8 mouse cellular contexts compared by ENCODE assay signal in genomic region chr2:9889651-9890183, GRCm38 (mm10). TPM values are rescaled to one million over a fixed set of nuclear protein-coding genes. Genes with fewer than 3 reads are reported as not detected.
DNase-seq lines count a peak whose midpoint lies in the region; ATAC-seq and TF ChIP-seq lines count a peak whose summit lies in the region.

Gene Gata3 (minus strand): TSS chr2:9890034.

- peaks cover 16% of the 10 kb centered on the region for H3K4me1 ChIP-seq in heart, embryonic 13.5 days
- no peaks in the 10 kb centered on the region for H3K4me1 ChIP-seq in heart, adult 2 months (ENCODE audit: control insufficient read depth, insufficient read depth, low read length)
- H3K4me1 ChIP-seq in ES-E14 (ENCODE audit: control insufficient read depth in 2 of 2, insufficient read depth in 2 of 2, low read length in 2 of 2, poor library complexity in 1 of 2) = no peaks in the 10 kb centered on the region
- peaks cover 37% of the 10 kb centered on the region for H3K4me1 ChIP-seq in megakaryocyte, embryonic 14.5 days

- TF ChIP-seq EP300 in heart, adult 2 months (IDR thresholded peaks at IDR 0.05; ENCODE audit: insufficient read depth, low read depth, low read length) = no peak

- intact Hi-C loops in heart, adult 2 months (cut with DNase I) = no loop called here
- intact Hi-C loops in heart, postnatal 14 days (cut with DNase I) = loop anchor here (5.0 to 10.0 kb wide), 2 partner anchors 123 to 1215 kb away; no protein-coding TSS in a partner anchor

- H3K79me2 ChIP-seq in heart, adult 2 months (replicated peaks; ENCODE audit: control insufficient read depth, insufficient read depth, low read length) = no peaks in the 10 kb centered on the region

- no peak within 1 kb of the TSS for H3K27ac ChIP-seq in heart, embryonic 13.5 days (replicated peaks)
- H3K27ac ChIP-seq in heart, adult 2 months = no peak within 1 kb of the TSS
- no peak within 1 kb of the TSS for H3K27ac ChIP-seq in ES-E14 (ENCODE audit: insufficient read depth, low read depth, low read length, poor library complexity, severe bottlenecking)

- no peak for TF ChIP-seq CTCF in heart, adult 2 months (IDR thresholded peaks at IDR 0.05)

- ATAC-seq in heart, embryonic 13.5 days (ENCODE audit: extremely low read depth, insufficient number of reproducible peaks, low FRiP score, low TSS enrichment) = no peak

- H3K36me3 ChIP-seq in heart, embryonic 13.5 days = no peaks in the 10 kb centered on the region
- no peaks in the 10 kb centered on the region for H3K36me3 ChIP-seq in heart, adult 2 months (ENCODE audit: control insufficient read depth, insufficient read depth, low read length)
- no peaks in the 10 kb centered on the region for H3K36me3 ChIP-seq in ES-E14 (ENCODE audit: control insufficient read depth, insufficient read depth, low read length, poor library complexity, severe bottlenecking)
- H3K36me3 ChIP-seq in megakaryocyte, embryonic 14.5 days (replicated peaks; ENCODE audit: low read length) = no peaks in the 10 kb centered on the region

- peaks cover 97% of the 10 kb centered on the region for H3K27me3 ChIP-seq in heart, embryonic 13.5 days (replicated peaks)
- peaks cover 25% of the 10 kb centered on the region for H3K27me3 ChIP-seq in heart, adult 2 months (ENCODE audit: control insufficient read depth, insufficient read depth, low read length)
- H3K27me3 ChIP-seq in megakaryocyte, embryonic 14.5 days (replicated peaks) = peaks cover 91% of the 10 kb centered on the region

- peak within 1 kb of the TSS; percentile 69 for H3K4me2 ChIP-seq in heart, embryonic 13.5 days

- DNase-seq in heart, adult 2 months = no peak
- no peak for DNase-seq in ES-E14 (ENCODE audit: low read depth, low spot score)
- no peak for DNase-seq in gonadal fat pad, adult 2 months (ENCODE audit: low read depth)
- no peak for DNase-seq in spleen, adult 18-20 months
- no peak for DNase-seq in right cerebral cortex, postnatal 36 days (ENCODE audit: low spot score in 2 of 2)
- no peak for DNase-seq in heart, postnatal 14 days

- H3K9ac ChIP-seq in heart, embryonic 13.5 days = peak within 1 kb of the TSS; percentile 19; the same call in 1 of the 2 replicates
- no peak within 1 kb of the TSS for H3K9ac ChIP-seq in heart, adult 2 months (ENCODE audit: low read depth, low read length)
- H3K9ac ChIP-seq in ES-E14 (ENCODE audit: insufficient read depth, low read depth, low read length, poor library complexity, severe bottlenecking) = no peak within 1 kb of the TSS

- H3K9me3 ChIP-seq in heart, embryonic 13.5 days = no peaks in the 10 kb centered on the region
- H3K9me3 ChIP-seq in ES-E14 (ENCODE audit: control insufficient read depth, insufficient read depth, low read depth, low read length) = no peaks in the 10 kb centered on the region
- no peaks in the 10 kb centered on the region for H3K9me3 ChIP-seq in megakaryocyte, embryonic 14.5 days

- no peak for TF ChIP-seq POLR2A in heart, adult 2 months (IDR thresholded peaks at IDR 0.05; ENCODE audit: insufficient read depth, low read depth, low read length)

- in situ Hi-C loops in ES-E14 (cut with MboI; ENCODE audit: low sequenced_read_pairs in 2 of 2, unreplicated experiment in 2 of 2) = no loop called here

- H3K4me3 ChIP-seq in heart, embryonic 13.5 days = peak within 1 kb of the TSS; percentile 44
- H3K4me3 ChIP-seq in heart, adult 2 months = no peak within 1 kb of the TSS
- peak within 1 kb of the TSS; percentile 50 to 54 for H3K4me3 ChIP-seq in ES-E14 (ENCODE audit: insufficient read depth in 1 of 2, low read depth in 1 of 2, low read length in 2 of 2, poor library complexity in 1 of 2, severe bottlenecking in 1 of 2)
- H3K4me3 ChIP-seq in megakaryocyte, embryonic 14.5 days (replicated peaks) = peak within 1 kb of the TSS; percentile 93

- under 1% methylated on average over 23 of the region's 23 CpGs for whole genome bisulfite sequencing in heart, embryonic 13.5 days
- 1% methylated on average over 23 of the region's 23 CpGs for WGBS in heart, adult 2 months

TF ChIP-seq in ES-E14, 5 proteins besides CTCF, POLR2A, EP300 and RAD21:
- no peak for TF ChIP-seq HCFC1 (IDR thresholded peaks at IDR 0.05; ENCODE audit: borderline replicate concordance, insufficient read depth, low read length)
- no peak for TF ChIP-seq MAFK (IDR thresholded peaks at IDR 0.05; ENCODE audit: insufficient read depth, low read depth, low read length)
- TF ChIP-seq ZC3H11A (IDR thresholded peaks at IDR 0.05; ENCODE audit: borderline replicate concordance, low read depth, low read length) = no peak
- no peak for TF ChIP-seq CHD2 (IDR thresholded peaks at IDR 0.05; ENCODE audit: low read depth, low read length)
TF ChIP-seq in ES-E14: peak in this region for 0.

RNA-seq across cellular contexts. Expression of gene Gata3, which starts in this region (rescaled TPM):
- 3.2 and 3.6 TPM in 2 replicates for polyA plus RNA-seq in heart, embryonic 13.5 days (2015; fragmentation: Nextera tagmentation; extraction: Ambion mirVana)
- under 1 TPM; 0.59 to 0.91 TPM for total RNA-seq in heart, adult 2 months (2021)
- polyA plus RNA-seq in heart, adult 2 months (2012; rRNA removed) = 0.32 and 0.57 TPM in 2 replicates
- total RNA-seq in ES-E14 (2012; rRNA removed) = 0.37 and 2.2 TPM in 2 replicates
- polyA plus RNA-seq in gonadal fat pad, adult 2 months (2012; rRNA removed) = 14.9 and 27.4 TPM in 2 replicates
- 0.36 TPM in 1 of 2 replicates, not detected in the other for polyA plus RNA-seq in megakaryocyte, embryonic 14.5 days (2012; ENCODE audit: insufficient read depth, low replicate concordance)
- total RNA-seq in heart, postnatal 14 days (2021) = 1 to 10 TPM in 1 of 2 experiments, under 1 TPM in 1; 0.84 to 3.1 TPM
